Mouse (Mus musculus) left cerebral cortex, postnatal 36 days (tissue): ENCODE measurements around the gene Gpr171. TPM values are rescaled to one million over a fixed set of nuclear protein-coding genes. Genes with fewer than 3 reads are reported as not detected.

ENCODE experiments used
- DNase-seq, 2 experiments: peaks; one replicate each; pipeline ENCODE4 v3.0.0; 2021 to 2022; ENCODE audit warnings: low spot score in 2 of 2, mixed read lengths in 1 of 2
- intact Hi-C: fragments of 180-260 bp; cut with DNase I; formaldehyde crosslinking; loops from one replicate; pipeline ENCODE4 v1.15.1; 2025
- total RNA-seq, 2 experiments: library from RNA; stranded (reverse); gene quantifications; 2 replicates each; pipeline ENCODE4 v1.2.3; 2021

Gene Gpr171
- total RNA-seq, 2 experiments from 2014 or later = not detected

- intact Hi-C loops = loop anchor here (10.0 kb wide), 2 partner anchors 281 to 411 kb away; no protein-coding TSS in a partner anchor
- no peak for DNase-seq
Observed at GRCm38 (mm10) chr3:59065937-59066336, 35.7 kb downstream of the Gpr171 start.

GRCm38 (mm10) chr3:59063431-59063830, 38.2 kb downstream of the Gpr171 start:
- DNase-seq = no peak
- intact Hi-C loops = loop anchor here (10.0 kb wide), 2 partner anchors 279 to 409 kb away; no protein-coding TSS in a partner anchor

GRCm38 (mm10) chr3:59062141-59062540, 39.5 kb downstream of the Gpr171 start:
- no peak for DNase-seq
- intact Hi-C loops = loop anchor here (10.0 kb wide), 2 partner anchors 277 to 407 kb away; no protein-coding TSS in a partner anchor

GRCm38 (mm10) chr3:59060131-59060530, 41.5 kb downstream of the Gpr171 start:
- intact Hi-C loops = loop anchor here (10.0 kb wide), 2 partner anchors 275 to 405 kb away; no protein-coding TSS in a partner anchor
- no peak for DNase-seq

- intact Hi-C loops = loop anchor here (1.0 to 10.0 kb wide), 3 partner anchors 54 to 332 kb away; partner anchors contain the start of gene Med12l
- peak; percentile 55 to 73 for DNase-seq
Observed at GRCm38 (mm10) chr3:59059022-59059541, 42.5 kb downstream of the Gpr171 start.

GRCm38 (mm10) chr3:59054834-59055535, 46.6 kb downstream of the Gpr171 start:
- DNase-seq = no peak
- intact Hi-C loops = loop anchor here (5.0 to 10.0 kb wide), 2 partner anchors 50 to 328 kb away; partner anchors contain the start of gene Med12l

Other genes with a start within 250 kb of the Gpr171 start
- under 1 TPM; 0.77 to 0.99 TPM for gene Clrn1, start 216.5 kb downstream of the Gpr171 start, total RNA-seq
- 10 to 100 TPM; 42.0 to 42.8 TPM for gene Med12l, start 96.0 kb downstream of the Gpr171 start, total RNA-seq
- gene P2ry14, start 51.8 kb upstream of the Gpr171 start, total RNA-seq = 1 to 10 TPM; 2.2 to 2.9 TPM
- not detected for gene Gpr87, start 93.3 kb upstream of the Gpr171 start, total RNA-seq
- 10 to 100 TPM; 10.3 to 11.2 TPM for gene P2ry13, start 109.1 kb upstream of the Gpr171 start, total RNA-seq
- 10 to 100 TPM; 39.1 to 56.1 TPM for gene P2ry12, start 161.1 kb upstream of the Gpr171 start, total RNA-seq
- gene Igsf10, start 242.6 kb upstream of the Gpr171 start, total RNA-seq = 1 to 10 TPM; 1.6 to 2.1 TPM